Mouse (Mus musculus): Measurements from ENCODE around the gene 1700066M21Rik.

The 1700066M21Rik gene

GRCm38 (mm10) chr1:57377376-57378341, at the start of gene 1700066M21Rik:
Gene 1700066M21Rik, plus strand, starts transcription at chr1:57377620.
- peak; percentile 97 for DNase-seq

- no peak for DNase-seq
Observed at GRCm38 (mm10) chr1:57329285-57330093, 47.9 kb upstream of the 1700066M21Rik start.

- DNase-seq = no peak
Observed at GRCm38 (mm10) chr1:57330228-57330627, 47.2 kb upstream of the 1700066M21Rik start.

GRCm38 (mm10) chr1:57332040-57332439, 45.4 kb upstream of the 1700066M21Rik start:
- DNase-seq = no peak

GRCm38 (mm10) chr1:57333550-57334213, 43.7 kb upstream of the 1700066M21Rik start:
- no peak for DNase-seq

- no peak for DNase-seq
Observed at GRCm38 (mm10) chr1:57335200-57335599, 42.2 kb upstream of the 1700066M21Rik start.

GRCm38 (mm10) chr1:57339156-57339796, 38.1 kb upstream of the 1700066M21Rik start:
- no peak for DNase-seq

- no peak for DNase-seq
Observed at GRCm38 (mm10) chr1:57341197-57341596, 36.2 kb upstream of the 1700066M21Rik start.

GRCm38 (mm10) chr1:57347487-57347886, 29.9 kb upstream of the 1700066M21Rik start:
- DNase-seq = no peak

GRCm38 (mm10) chr1:57351941-57352340, 25.5 kb upstream of the 1700066M21Rik start:
- DNase-seq = no peak

- no peak for DNase-seq
Observed at GRCm38 (mm10) chr1:57358546-57358945, 18.9 kb upstream of the 1700066M21Rik start.

GRCm38 (mm10) chr1:57367446-57367845, 10.0 kb upstream of the 1700066M21Rik start:
- DNase-seq = no peak

- DNase-seq = no peak
Observed at GRCm38 (mm10) chr1:57369111-57369510, 8.3 kb upstream of the 1700066M21Rik start.

- DNase-seq = no peak
Observed at GRCm38 (mm10) chr1:57370451-57370850, 7.0 kb upstream of the 1700066M21Rik start.

GRCm38 (mm10) chr1:57375276-57375675, 2.1 kb upstream of the 1700066M21Rik start:
- no peak for DNase-seq

GRCm38 (mm10) chr1:57376806-57377205, 614 bp upstream of the 1700066M21Rik start:
- DNase-seq = no peak

GRCm38 (mm10) chr1:57386519-57386918, 9.1 kb downstream of the 1700066M21Rik start:
- no peak for DNase-seq

- DNase-seq = peak; percentile 56
Observed at GRCm38 (mm10) chr1:57387876-57388275, 10.5 kb downstream of the 1700066M21Rik start.

- DNase-seq = no peak
Observed at GRCm38 (mm10) chr1:57388402-57389155, 11.2 kb downstream of the 1700066M21Rik start.

GRCm38 (mm10) chr1:57390993-57391790, 13.8 kb downstream of the 1700066M21Rik start:
- DNase-seq = no peak

GRCm38 (mm10) chr1:57392417-57392816, 15.0 kb downstream of the 1700066M21Rik start:
- DNase-seq = no peak

Measured in right cerebral cortex, postnatal 14 days (tissue).